Mouse (Mus musculus): ENCODE measurements at regions not wholly inside any gene's neighbourhood (a gene's known extent, or its start where the extent isn't known, plus 50 kb on each side); places are given as distances from the start of the nearest gene placed in this dataset.

DNA sequence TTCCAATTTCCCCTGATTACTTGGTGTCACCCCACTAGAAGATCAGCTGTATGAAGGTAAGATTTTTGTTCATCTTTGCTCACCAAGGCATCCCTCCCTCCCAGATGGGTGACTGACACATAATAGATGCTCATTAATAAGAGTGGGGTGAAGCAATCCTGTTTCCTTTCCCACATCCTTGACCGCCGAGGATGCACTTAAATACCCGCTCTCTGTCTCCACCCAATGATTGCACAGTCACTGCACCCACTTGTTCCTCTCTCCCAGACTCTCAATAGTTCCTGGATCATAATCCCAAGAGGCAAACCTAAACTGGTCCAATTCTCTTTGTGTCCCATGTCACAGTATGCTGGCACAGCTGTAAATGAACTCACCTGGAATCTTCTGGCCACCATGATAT, 86.4 kb upstream of the Ccn6 start:
- DNase-seq (ENCODE audit: low read depth, low spot score): no peak

DNA sequence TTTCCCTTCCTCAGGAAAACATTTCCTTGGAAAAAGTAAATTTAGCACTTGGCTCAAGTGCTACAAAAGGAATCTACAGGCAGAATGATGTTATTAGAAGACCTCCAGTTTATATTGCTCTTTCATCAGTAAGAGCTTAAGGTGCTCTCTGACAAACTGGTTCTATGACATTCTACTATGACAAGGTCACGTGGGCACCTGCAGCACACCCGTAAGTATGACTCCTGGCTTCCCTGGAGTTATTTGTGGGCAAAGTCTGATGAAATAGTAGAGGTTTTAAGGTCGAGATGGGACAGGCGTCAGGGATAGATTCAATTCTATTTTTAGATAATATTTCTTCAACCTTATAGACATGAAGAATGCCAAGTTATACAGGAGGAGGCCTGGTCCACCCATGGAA, 84.9 kb upstream of the Ccn6 start:
- DNase-seq (ENCODE audit: low read depth, low spot score): no peak

GRCm38 (mm10) chr10:39246984-39247383, 83.4 kb upstream of the Ccn6 start:
- DNase-seq (ENCODE audit: low read depth, low spot score): no peak

- DNase-seq (ENCODE audit: low read depth, low spot score): no peak
Observed at GRCm38 (mm10) chr10:39245141-39245540, 81.5 kb upstream of the Ccn6 start.

DNA sequence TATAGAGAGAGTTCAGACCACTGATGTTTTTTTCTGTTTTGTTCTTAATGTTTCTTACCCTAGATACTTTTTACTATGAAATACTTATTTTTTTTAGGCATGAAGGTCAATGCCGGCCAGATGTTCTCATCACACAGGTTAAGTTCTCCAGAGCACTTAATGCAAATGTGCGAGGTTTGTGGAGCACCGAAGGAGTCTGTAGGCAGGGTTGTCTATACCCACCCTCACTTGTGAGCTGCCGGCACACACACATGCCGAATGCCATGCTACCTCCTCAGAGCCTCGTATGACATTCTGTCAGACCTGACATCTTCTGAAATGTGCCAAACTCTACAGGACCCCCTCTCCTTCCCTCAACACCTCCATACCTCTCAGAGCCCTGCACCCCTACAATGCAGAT, 80.5 kb upstream of the Ccn6 start:
- DNase-seq (ENCODE audit: low read depth, low spot score): no peak

DNA sequence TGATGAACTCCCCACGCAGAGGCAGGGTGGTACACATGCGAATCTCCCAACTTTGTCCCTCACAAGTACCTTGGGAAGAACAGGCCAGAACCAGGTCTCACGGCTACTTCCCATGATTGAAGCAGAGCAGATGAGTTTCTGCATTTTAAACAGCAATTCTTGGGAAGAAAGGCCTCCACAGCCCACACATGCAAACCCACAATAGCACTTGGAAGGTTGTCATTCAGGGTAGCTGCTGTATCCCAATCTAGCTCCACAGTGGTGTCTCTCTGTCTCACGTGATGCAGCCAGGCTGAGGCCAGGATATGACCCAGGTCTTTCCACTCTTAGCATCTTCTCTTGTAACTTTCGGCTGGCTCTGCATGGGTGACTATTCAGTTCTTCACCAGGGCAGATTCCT, 78.8 kb upstream of the Ccn6 start:
- no peak for DNase-seq (ENCODE audit: low read depth, low spot score)

- DNase-seq (ENCODE audit: low read depth, low spot score): no peak
Observed at GRCm38 (mm10) chr10:39241922-39242321, 78.3 kb upstream of the Ccn6 start.

DNA sequence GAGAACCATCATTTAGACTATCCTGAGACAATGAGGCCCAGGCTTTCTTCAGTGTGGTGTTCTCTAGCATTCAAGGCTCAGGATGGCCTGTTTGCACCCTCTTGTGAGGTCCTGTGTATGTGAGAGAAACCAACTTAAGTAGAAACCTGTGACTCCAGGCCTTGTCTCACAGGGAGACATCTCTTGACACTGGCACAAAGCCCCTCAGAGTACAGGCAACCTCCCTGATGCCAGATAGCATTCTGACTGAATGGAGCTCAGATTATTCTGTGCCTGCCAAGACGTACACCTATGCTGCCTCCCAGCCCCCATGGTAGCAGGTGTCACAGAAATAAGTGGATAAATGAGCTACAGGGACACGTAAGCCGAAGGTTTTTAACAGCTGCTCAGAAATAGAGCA, 77.9 kb upstream of the Ccn6 start:
- DNase-seq (ENCODE audit: low read depth, low spot score): no peak

DNA sequence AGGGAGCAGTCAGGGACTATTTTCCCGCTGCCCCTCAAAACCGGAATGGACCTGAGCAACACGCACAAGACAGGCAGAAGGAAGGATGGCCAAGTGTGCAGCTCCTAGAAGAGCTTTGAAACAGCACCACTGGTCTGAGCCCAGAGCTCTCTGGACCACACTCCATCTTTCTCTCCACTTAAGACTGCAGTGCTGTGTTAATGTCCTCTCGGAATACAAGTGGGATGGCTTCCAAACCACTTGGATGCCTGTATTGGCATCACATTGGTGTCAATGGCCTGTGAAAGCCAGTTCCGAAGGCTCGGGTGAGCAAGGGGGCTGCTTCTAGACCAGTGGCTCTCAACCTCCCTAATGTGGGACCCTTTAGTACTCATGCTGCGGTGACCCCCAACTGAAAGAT, 77.4 kb upstream of the Ccn6 start:
- DNase-seq (ENCODE audit: low read depth, low spot score): no peak

DNA sequence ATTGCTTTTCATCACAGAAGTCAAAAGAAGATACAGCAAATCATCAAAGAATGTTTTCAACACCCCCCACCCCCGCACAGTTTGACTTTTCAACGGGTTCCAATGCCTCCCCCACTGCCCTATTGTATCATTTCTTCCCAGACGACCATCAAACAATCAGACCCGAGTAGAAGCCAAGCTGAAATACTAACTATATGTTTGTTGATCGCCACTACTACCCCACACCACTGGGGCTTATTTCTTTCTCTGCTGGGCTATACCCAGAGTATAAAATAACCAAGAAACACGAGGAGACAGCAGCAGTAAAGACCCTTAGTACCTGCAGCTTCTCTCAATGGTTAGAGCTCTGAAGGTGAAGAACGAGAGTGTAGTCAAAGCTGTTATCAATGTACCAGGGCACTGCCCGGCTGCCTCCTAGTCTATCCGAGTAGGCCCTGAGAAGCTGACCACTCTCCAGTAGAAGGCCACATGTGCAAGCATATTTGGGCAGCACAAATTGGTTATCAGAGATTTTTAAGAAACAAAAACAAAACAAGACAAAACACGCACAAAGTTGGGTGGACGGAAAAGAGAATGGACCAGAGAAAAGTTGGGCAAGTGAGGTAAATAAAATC, 76.7 kb upstream of the Ccn6 start:
- DNase-seq (ENCODE audit: low read depth, low spot score): no peak

- peak; percentile 45 for DNase-seq (ENCODE audit: low read depth, low spot score)
Observed at GRCm38 (mm10) chr10:39239498-39240177, 76.0 kb upstream of the Ccn6 start.

DNA sequence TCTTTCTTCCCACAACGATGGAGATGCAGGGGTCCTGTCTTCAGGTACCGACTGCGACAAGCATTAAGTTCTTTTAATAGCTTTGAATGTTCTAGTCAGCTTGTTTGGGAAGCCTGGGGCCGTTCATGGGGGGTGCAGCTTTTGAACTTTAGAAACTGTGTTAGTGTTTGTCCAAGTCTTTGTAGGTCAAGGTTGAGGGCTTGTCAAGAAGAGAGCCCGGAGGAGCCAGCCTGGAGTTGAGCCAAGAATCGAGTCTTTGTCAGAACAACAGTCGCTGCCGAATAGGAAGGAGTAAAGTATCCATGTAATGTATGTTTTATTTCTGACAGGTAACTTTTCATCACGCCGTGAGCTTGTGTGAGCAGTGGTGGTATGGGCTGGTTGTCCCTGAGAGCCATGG, 75.0 kb upstream of the Ccn6 start:
- no peak for DNase-seq (ENCODE audit: low read depth, low spot score)

- DNase-seq (ENCODE audit: low read depth, low spot score): no peak
Observed at GRCm38 (mm10) chr10:39237549-39237948, 74.0 kb upstream of the Ccn6 start.

DNA sequence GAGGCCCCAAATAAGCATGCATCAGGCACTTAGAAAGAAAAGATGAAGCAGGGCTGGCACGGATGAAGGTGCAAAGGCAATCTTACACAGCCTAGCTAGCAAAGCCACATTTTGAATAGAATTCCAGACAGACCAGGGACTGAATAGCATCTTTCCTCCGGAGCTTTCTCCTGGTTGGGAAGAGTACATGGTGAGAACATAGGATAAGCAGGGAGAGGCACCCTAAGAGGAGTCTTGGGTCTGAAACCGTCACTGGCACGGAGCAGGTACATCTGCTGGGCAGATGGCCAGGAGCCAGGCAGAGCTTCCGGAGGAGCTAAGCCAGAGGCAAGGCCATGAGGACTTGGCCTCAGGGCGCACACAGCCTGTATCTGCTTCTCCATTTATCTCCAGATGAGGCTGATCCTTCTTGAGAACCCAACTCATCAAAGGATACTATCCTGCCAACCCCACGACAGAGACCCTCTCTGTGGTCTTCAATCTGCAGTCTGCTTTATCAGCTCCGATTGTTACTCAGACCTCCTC, 70.4 kb upstream of the Ccn6 start:
- no peak for DNase-seq (ENCODE audit: low read depth, low spot score)

- DNase-seq (ENCODE audit: low read depth, low spot score): no peak
Observed at GRCm38 (mm10) chr10:39233191-39233590, 69.6 kb upstream of the Ccn6 start.

GRCm38 (mm10) chr10:39230634-39231410, 67.2 kb upstream of the Ccn6 start:
- no peak for DNase-seq (ENCODE audit: low read depth, low spot score)

- DNase-seq (ENCODE audit: low read depth, low spot score): no peak
Observed at GRCm38 (mm10) chr10:39229233-39229632, 65.6 kb upstream of the Ccn6 start.

DNA sequence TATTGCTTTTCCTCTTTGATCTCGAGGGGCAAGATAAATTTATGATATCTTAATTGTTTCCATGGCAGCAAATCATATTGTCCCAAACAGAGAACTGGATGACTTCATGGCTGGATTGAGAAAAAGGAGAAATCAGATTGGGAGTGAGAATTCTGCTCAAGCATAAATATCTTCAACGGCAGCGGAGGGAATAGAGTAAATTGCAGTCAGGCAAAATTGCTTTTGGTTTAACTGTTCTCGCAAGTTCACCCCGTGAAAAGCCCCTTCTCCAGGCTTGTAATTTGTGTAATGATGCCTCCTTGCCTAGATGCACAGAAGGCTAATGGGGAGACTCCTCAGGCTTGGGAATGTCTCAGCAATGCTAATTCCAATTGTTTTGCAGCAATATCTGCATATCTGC, 64.4 kb upstream of the Ccn6 start:
- DNase-seq (ENCODE audit: low read depth, low spot score): no peak

- DNase-seq (ENCODE audit: low read depth, low spot score): no peak
Observed at GRCm38 (mm10) chr10:39227499-39227942, 63.9 kb upstream of the Ccn6 start.

GRCm38 (mm10) chr10:39226518-39226917, 62.9 kb upstream of the Ccn6 start:
- DNase-seq (ENCODE audit: low read depth, low spot score): no peak

DNA sequence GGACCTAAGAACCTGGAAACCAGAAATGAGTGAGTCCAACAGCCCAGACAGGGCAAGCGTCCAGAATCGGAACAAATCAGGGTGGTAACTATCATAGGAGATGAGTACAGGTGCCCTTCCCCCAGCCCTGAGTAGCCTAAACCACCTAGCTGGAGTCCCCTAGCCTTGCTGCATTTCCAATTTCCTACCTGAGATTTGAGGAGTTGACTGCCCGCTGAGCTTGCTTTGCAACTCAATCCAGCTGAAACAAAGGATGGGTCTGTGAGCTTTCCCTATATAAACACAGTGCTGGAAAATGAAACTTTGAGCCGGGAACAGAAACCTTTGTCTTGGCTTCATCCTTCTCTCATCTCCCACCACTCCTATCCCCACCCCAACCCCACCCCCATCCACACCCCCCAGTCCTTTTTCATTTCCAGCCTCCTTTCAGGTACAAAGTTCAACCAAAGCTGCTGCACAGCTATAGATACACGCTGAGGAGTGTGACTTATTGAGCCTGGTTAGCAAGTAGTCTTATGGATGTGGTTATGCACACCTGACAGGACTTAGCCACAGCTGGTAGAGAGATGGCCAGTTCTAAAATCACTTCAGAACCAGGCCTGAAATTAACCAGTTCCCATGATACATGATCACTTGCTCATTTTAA, 61.0 kb upstream of the Ccn6 start:
- DNase-seq (ENCODE audit: low read depth, low spot score): no peak

DNA sequence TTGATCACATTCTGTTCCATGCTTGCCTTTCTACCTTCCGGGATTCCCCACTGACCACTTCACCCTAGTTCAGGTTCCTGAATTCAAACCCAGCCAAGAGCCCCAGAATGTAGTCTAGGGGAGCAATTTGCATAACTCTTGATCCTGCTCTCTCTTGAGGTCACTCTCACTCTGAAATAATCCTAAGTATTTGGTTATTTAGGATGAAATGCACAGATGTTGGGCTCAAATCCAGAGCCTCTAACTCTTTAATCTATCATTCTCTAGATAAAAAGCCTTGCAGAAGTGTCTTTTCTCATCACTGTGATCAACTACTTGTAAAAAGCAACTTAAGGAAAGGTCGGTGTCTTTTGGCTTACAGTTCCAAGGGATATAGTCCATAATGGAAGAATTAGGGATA, 57.4 kb upstream of the Ccn6 start:
- DNase-seq (ENCODE audit: low read depth, low spot score): no peak
